24 mouse cellular contexts compared by ENCODE assay signal in genomic region chr9:43242432-43242831, GRCm38 (mm10). TPM values are rescaled to one million over a fixed set of nuclear protein-coding genes. Genes with fewer than 3 reads are reported as not detected.
DNase-seq lines count a peak whose midpoint lies in the region; ATAC-seq and TF ChIP-seq lines count a peak whose summit lies in the region.
"Had no signal": no experiment of that assay in that cellular context is flagged by ENCODE, and none has a peak within 500 bp of the region (broad histone marks: within the 10 kb centered on the region; RNA-seq: fewer than 3 reads in every experiment).

No protein-coding gene starts in this region.

- peak; percentile 20 for DNase-seq in thymus, adult 2 months
- DNase-seq in thymus, adult 18-20 months: no peak
- DNase-seq in cerebellum, adult 8-10 months: no peak
- no peak for DNase-seq in heart, adult 11 months
- DNase-seq in lung, postnatal 10 days: no peak
- DNase-seq: adrenal gland, postnatal 14 days; cerebellum, adult 2 months; gastrocnemius, postnatal 25 days; left cerebral cortex, postnatal 4 days; lung, adult 18-20 months; lung, postnatal 4 days; right cerebral cortex, postnatal 14 days had no signal

- no peaks in the 10 kb centered on the region for H3K9me3 ChIP-seq in liver, embryonic 12.5 days (replicated peaks)
- no peaks in the 10 kb centered on the region for H3K9me3 ChIP-seq in forebrain, embryonic 13.5 days (replicated peaks)
- H3K9me3 ChIP-seq: forebrain, embryonic 12.5 days; heart, embryonic 12.5 days; kidney, embryonic 15.5 days; midbrain, embryonic 15.5 days had no signal

- no peak overlapping the region for H3K4me3 ChIP-seq in thymus, adult 2 months (ENCODE audit: control insufficient read depth, insufficient read depth, low read length)
- H3K4me3 ChIP-seq in liver, embryonic 12.5 days: no peak overlapping the region
- no peak overlapping the region for H3K4me3 ChIP-seq in forebrain, embryonic 13.5 days
- H3K4me3 ChIP-seq: forebrain, embryonic 12.5 days; heart, embryonic 12.5 days; kidney, embryonic 15.5 days; midbrain, embryonic 15.5 days had no signal

- TF ChIP-seq POLR2A in thymus, adult 2 months (IDR thresholded peaks at IDR 0.05; ENCODE audit: control insufficient read depth, extremely low read depth, insufficient read depth, low read length, poor library complexity): no peak

- no peaks in the 10 kb centered on the region for H3K36me3 ChIP-seq in thymus, adult 2 months (ENCODE audit: control insufficient read depth, insufficient read depth, low read length)
- no peaks in the 10 kb centered on the region for H3K36me3 ChIP-seq in liver, embryonic 12.5 days
- no peaks in the 10 kb centered on the region for H3K36me3 ChIP-seq in forebrain, embryonic 13.5 days (ENCODE audit: poor library complexity, severe bottlenecking)
- H3K36me3 ChIP-seq: forebrain, embryonic 12.5 days; heart, embryonic 12.5 days; kidney, embryonic 15.5 days; midbrain, embryonic 15.5 days had no signal

- peaks cover 43% of the 10 kb centered on the region for H3K4me1 ChIP-seq in thymus, adult 2 months (replicated peaks; ENCODE audit: control insufficient read depth, insufficient read depth, low read length)
- H3K4me1 ChIP-seq in liver, embryonic 12.5 days: peaks cover 90% of the 10 kb centered on the region
- peaks cover 27% of the 10 kb centered on the region for H3K4me1 ChIP-seq in forebrain, embryonic 13.5 days

- peak overlapping the region; percentile 88 for H3K4me2 ChIP-seq in liver, embryonic 12.5 days
- H3K4me2 ChIP-seq in forebrain, embryonic 13.5 days: no peak overlapping the region
- H3K4me2 ChIP-seq: forebrain, embryonic 12.5 days; heart, embryonic 12.5 days; hindbrain, embryonic 14.5 days; kidney, embryonic 15.5 days; midbrain, embryonic 15.5 days had no signal

- 7% methylated on average over 5 of the region's 5 CpGs for WGBS in thymus, adult 2 months
- 14% methylated on average over 5 of the region's 5 CpGs for WGBS in liver, embryonic 12.5 days (ENCODE audit: insufficient replicate concordance)
- 88% methylated on average over 5 of the region's 5 CpGs for WGBS in forebrain, embryonic 13.5 days

- H3K9ac ChIP-seq in liver, embryonic 12.5 days: peak overlapping the region; percentile 29
- no peak overlapping the region for H3K9ac ChIP-seq in forebrain, embryonic 13.5 days
- H3K9ac ChIP-seq: forebrain, embryonic 12.5 days; heart, embryonic 12.5 days; hindbrain, embryonic 14.5 days; kidney, embryonic 15.5 days; midbrain, embryonic 15.5 days had no signal

- no peak for TF ChIP-seq CTCF in thymus, adult 2 months (IDR thresholded peaks at IDR 0.05; ENCODE audit: borderline replicate concordance, control insufficient read depth, extremely low read depth, insufficient read depth, low read length, poor library complexity)

- no peak overlapping the region for H3K27ac ChIP-seq in thymus, adult 2 months (ENCODE audit: control insufficient read depth, insufficient read depth, low read length)
- H3K27ac ChIP-seq in liver, embryonic 12.5 days: peak overlapping the region; percentile 97
- H3K27ac ChIP-seq in forebrain, embryonic 13.5 days: no peak overlapping the region
- H3K27ac ChIP-seq: forebrain, embryonic 12.5 days; hindbrain, embryonic 14.5 days; kidney, embryonic 15.5 days; midbrain, embryonic 15.5 days; stomach, postnatal 0 days had no signal

- no peaks in the 10 kb centered on the region for H3K27me3 ChIP-seq in thymus, adult 2 months (ENCODE audit: control insufficient read depth, insufficient read depth, low read length)
- H3K27me3 ChIP-seq in liver, embryonic 12.5 days (replicated peaks): no peaks in the 10 kb centered on the region
- H3K27me3 ChIP-seq in forebrain, embryonic 13.5 days: peaks cover 17% of the 10 kb centered on the region
- H3K27me3 ChIP-seq: heart, embryonic 12.5 days; kidney, embryonic 15.5 days had no signal

- no peak for ATAC-seq in liver, embryonic 12.5 days
- ATAC-seq in megakaryocyte-erythroid progenitor cell, adult 5-6 weeks (replicated peaks; ENCODE audit: low FRiP score, low TSS enrichment, poor library complexity, severe bottlenecking): peak; percentile 36
- no peak for ATAC-seq in forebrain, embryonic 13.5 days
- ATAC-seq: intestine, embryonic 16.5 days; midbrain, embryonic 15.5 days had no signal

RNA-seq across cellular contexts. Expression of gene Oaf, which starts 2.7 kb away (rescaled TPM):
- polyA plus RNA-seq in thymus, adult 2 months (2012; rRNA removed): 10.2 and 10.8 TPM in 2 replicates
- polyA plus RNA-seq in liver, embryonic 12.5 days (2016; fragmentation: Nextera tagmentation; extraction: Ambion mirVana): 37.8 and 44.1 TPM in 2 replicates
- 23.8 and 24.9 TPM in 2 replicates for total RNA-seq in megakaryocyte-erythroid progenitor cell, adult 5-6 weeks (2014; fragmentation: Nextera tagmentation)
- 5.7 and 17.9 TPM in 2 replicates for total RNA-seq in megakaryocyte-erythroid progenitor cell, adult 5-6 weeks (2017)
- 7.6 and 9.1 TPM in 2 replicates for polyA plus RNA-seq in forebrain, embryonic 13.5 days (2015; fragmentation: Nextera tagmentation; extraction: Ambion mirVana)

RNA-seq across cellular contexts. Expression of gene Pou2f3, which starts 32.3 kb away (rescaled TPM):
- 1.3 and 1.7 TPM in 2 replicates for polyA plus RNA-seq in thymus, adult 2 months (2012; rRNA removed)
- polyA plus RNA-seq in liver, embryonic 12.5 days (2016; fragmentation: Nextera tagmentation; extraction: Ambion mirVana): not detected in 2 replicates
- total RNA-seq in megakaryocyte-erythroid progenitor cell, adult 5-6 weeks (2014; fragmentation: Nextera tagmentation): not detected in 2 replicates
- total RNA-seq in megakaryocyte-erythroid progenitor cell, adult 5-6 weeks (2017): not detected in 2 replicates
- polyA plus RNA-seq in forebrain, embryonic 13.5 days (2015; fragmentation: Nextera tagmentation; extraction: Ambion mirVana): not detected in 2 replicates
- total RNA-seq: adrenal gland, postnatal 14 days; gastrocnemius, postnatal 25 days; left cerebral cortex, postnatal 4 days had no signal
- polyA plus RNA-seq: C2C12; forebrain, embryonic 12.5 days; heart, embryonic 12.5 days; hindbrain, embryonic 14.5 days; kidney, embryonic 15.5 days; neural tube, embryonic 11.5 days had no signal
